Mouse (Mus musculus) spleen, adult 2 months (tissue): Measurements from ENCODE around the gene Pbp2.

ENCODE experiments used
- CTCF ChIP-seq: fragments of 200-500 bp; IDR thresholded peaks from 2 replicates; pipeline ENCODE4 v1.5.1; 2011; ENCODE audit warnings: mild to moderate bottlenecking, inconsistent platforms; ENCODE audit not compliant: insufficient read depth, insufficient read length, insufficient replicate concordance; ENCODE audit errors: extremely low read depth
- POLR2A ChIP-seq: fragments of 200-500 bp; IDR thresholded peaks from 2 replicates; pipeline ENCODE4 v1.6.1; 2011; ENCODE audit warnings: low read depth, low read length, inconsistent platforms

- TF ChIP-seq CTCF (no peak), POLR2A (no peak)
These were observed 21.7 kb upstream of the Pbp2 start for GRCm38 (mm10) chr6:135331916-135332315.
